Mouse (Mus musculus) MN1 (cell line): ENCODE measurements around the gene Nfam1.

ENCODE experiments used
- DNase-seq: peaks from one replicate; pipeline ENCODE4 v3.0.0-alpha.2; 2016; ENCODE audit warnings: low spot score

The Nfam1 gene

DNA sequence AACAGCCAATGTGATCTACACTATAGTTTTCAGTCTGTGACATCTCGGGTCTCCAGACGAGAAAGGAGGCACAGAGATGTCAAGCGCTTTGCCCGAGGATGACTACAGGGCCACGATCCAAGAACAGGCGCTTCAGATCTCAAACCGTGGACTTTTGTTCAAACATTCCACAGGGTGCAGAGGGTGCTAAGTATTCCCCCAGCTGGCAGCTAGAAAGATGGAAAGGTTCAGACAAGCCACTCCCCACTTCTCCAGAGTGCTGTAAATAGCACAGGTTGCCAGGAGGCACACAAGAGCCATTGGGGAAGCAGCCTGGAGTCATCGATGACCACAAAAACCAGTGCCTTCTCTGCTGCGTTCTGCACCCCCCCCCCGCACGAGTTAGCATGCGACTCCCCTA is 74.0 kb downstream of the Nfam1 start:
- DNase-seq, result no peak

DNA sequence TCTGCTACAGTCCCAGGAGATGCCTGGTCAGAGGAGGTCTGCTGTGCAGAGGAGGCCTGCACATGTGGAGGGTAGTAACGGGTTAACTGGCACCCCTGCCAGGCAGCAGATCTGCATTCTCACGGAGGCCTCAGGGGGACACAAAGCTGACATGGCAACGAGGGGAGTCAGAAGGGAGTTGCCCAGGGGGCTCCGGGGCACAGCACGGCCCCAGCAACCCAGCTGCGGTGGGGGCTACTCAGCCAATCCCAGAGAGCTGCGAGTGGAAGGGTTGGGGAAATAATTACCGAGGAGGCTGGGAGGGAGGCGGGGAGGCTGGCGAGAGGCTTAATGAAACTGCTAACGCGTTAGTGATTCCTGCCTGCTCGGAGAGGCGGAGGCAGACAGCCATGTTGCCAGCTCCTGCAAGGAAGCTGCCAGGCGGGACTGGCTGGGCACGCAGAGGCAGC is 74.8 kb downstream of the Nfam1 start:
- peak; percentile 59 for DNase-seq

DNA sequence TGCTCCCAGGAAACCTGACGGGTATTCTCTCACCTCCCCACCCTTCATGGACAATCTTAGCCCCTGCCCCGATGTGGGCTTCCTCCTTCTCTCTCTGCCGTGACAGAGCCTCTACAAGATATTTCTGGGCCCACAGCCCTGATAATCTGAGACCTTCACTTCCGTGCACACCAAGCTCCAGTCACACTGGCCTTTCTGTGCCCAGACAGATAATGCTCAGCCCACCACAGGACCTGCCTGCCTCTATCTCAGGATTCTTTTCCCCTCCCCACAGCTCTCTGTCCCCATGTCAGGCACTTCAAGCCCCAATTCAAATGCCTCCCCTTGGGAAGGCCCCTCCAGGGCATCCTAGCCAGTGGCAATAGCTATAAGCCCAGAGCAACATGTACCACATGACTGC is 76.4 kb downstream of the Nfam1 start:
- no peak for DNase-seq

DNA sequence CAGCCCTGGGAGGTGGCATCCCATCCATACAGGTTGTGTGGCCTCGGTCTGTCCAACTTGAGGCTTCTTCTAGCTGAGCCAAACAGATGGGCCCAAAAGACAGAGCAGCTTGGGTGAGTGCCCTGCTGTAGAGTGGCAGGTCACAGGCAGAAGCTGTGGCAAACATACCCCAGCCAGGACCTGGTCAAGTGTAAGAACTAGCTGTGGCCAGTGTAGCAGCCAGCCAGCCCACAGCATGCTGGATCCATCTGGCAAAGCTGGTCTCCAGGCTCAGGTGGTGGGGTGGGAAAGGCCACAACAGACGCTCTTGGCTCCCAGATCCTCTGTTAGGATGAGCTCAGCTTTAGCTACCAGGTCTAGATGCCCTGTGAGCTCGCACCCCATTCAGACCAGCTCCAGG is 76.8 kb downstream of the Nfam1 start:
- no peak for DNase-seq

DNA sequence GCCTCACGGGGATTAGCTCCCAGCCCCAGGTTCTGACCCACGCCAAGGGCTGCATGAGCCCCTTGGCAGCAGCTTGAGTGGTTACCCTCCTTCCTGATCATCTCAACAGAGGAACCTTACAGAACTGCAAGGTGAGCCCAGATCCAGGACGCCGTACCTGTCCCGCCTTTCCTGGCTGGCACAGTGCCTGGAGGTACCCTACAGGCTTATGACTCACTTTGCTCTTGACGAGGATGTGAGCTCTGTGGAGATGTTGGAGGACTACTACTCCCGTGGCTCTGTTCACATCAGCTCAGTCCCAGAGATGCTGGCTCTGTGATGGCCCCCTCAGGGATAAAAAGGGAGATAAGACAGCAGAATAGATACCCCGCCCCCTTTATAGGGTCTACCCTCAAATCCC is 77.8 kb downstream of the Nfam1 start:
- no peak for DNase-seq

DNA sequence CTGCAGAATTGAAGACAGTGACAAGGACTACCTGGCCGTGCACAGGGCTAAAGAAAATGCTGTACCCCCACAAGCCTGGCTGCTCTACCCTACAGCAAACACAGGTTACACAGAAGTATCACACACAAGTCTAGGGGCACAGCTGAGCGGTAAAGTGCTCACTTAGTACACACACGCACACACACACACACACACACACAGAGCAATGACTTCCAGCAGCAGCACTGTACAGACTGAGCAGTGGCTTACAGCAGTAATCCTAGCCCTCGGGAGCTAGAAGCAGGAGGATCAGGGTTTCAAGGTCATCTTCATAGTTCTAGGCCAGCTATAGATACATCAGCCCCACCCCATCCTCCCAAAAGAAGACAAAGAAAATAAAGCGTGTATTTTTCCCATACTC is 79.1 kb downstream of the Nfam1 start:
- no peak for DNase-seq

DNA sequence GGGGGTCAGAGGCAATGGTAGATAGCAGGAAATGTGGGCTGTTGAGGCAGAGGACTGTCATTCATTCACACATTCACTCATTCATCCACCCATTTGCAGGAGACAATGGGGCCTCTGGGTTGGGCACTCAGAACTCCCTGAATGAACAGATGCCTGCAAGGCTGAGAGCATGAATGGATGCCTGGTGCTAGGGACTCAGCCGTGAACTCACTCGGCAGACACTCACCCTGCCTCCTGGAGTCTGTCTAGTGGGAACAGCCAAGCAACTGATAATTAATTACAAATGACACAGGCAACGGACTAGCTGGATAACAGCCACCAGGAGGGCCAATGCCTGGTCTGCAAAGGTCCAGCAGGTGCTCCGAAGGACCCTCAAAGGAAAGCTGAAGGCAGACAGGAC is 80.0 kb downstream of the Nfam1 start:
- no peak for DNase-seq

DNA sequence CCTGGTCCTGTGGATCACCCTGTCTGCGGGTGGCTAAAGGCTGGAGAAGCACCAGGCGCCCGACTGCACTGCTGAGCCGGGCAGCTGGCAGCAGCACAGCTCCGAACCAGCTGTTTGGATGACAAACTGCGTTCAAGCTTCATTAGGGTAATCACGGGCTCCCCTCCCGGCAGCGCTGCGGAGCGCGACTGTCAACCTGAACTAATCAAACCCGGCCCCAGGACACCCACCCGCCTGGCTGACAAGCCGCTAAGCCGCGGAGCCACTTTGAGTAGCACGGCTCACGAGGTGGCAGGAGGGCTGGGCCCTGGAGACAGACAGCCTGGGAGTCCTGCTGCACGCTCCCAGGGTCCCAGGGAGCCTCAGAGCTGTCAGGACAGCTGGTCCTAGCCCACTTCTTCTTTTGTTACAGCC is 80.8 kb downstream of the Nfam1 start:
- DNase-seq, result peak; percentile 52

DNA sequence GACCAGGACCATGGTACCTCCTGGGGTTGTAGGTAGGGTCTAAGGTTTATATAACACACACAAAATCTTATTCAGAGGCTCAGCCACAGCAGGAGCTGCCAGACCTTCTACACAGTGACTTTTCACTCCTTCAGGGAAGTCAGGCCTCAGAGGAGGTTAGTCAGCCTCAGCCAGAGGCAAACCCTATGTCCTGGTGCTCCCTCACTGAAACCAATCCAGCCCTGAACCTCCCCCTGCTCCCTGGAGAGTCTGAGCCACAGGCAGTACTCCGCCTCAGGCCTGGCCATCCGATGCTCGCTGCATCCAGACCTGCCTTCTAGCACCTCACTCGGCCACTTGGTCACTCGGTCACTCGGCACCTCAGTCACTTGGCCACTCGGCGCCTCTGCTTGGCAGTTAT is 82.9 kb downstream of the Nfam1 start:
- no peak for DNase-seq

DNA sequence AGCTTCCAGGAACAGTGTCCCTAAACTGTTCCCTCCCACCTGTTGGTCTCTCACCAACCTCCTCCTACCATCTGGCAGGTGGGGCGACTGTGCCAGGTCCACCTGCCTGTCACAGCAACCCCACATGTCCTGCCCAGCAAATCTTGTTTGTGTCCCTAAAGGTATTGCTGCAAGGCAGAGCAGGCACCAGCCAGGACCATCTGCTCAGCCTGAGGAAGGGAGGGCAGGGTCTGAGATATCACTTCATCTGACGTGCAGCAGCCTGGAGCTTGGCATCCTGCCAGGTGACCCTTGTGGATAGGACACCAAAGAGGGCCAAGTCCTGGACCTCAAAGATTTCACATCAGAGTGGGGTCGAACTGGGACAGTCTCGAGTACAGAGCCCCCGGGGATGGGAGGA is 85.7 kb downstream of the Nfam1 start:
- no peak for DNase-seq

DNA sequence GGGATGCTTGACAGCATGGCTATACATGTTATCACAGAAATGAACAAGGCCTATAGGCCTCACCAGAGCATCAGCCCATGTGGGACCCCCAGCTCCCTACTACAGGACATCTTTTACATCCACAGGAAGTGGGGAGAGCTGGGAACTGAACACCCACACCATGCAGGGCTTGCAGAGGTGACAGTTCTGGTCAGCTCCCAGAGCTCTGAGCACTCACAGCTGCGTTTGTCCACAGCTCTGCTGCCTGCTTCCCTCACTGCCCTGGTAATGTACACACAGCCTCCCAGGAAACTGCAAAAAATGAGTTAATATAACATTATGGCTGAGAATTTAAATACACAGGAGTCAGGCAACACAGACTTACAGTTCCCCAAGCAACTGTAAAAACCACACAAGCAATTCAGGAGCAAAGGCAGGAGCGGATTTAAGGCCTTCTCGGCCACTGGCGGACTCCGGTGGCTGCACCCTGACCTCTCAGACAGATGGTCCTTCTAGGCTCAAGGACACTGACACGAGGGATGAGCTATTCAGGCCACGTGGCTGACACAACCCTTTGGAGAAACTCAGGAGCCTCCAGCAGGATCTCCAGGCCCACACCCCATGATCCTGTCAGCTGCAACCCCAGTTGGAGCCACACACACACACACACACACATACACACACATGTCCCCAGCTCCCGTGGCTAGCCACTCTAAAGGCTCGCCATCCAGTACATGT is 88.5 kb downstream of the Nfam1 start:
- DNase-seq, result no peak
